Mouse (Mus musculus) hindbrain, embryonic 12.5 days (tissue): Measurements from ENCODE around the gene Ntf3. TPM values are rescaled to one million over a fixed set of nuclear protein-coding genes. Genes with fewer than 3 reads are reported as not detected.

Source experiments
- ATAC-seq: fragments of 200-750 bp; cut with Nextera tagmentation; 2 replicates; pipeline ENCODE4 v1.8.0; 2017; ENCODE audit warnings: moderate TSS enrichment; ENCODE audit not compliant: low FRiP score
- H3K27ac ChIP-seq: fragments of 300-500 bp; sonication (generic); 2 replicates; pipeline ENCODE4 v1.5.1; 2016; ENCODE audit warnings: mild to moderate bottlenecking
- H3K27me3 ChIP-seq: fragments of 300-500 bp; sonication (generic); 2 replicates; pipeline ENCODE4 v1.6.1; 2016; ENCODE audit warnings: mild to moderate bottlenecking
- H3K36me3 ChIP-seq: fragments of 300-500 bp; sonication (generic); 2 replicates; pipeline ENCODE4 v1.6.1; 2016; ENCODE audit warnings: mild to moderate bottlenecking
- H3K4me1 ChIP-seq: fragments of 300-500 bp; sonication (generic); 2 replicates; pipeline ENCODE4 v1.6.1; 2016
- H3K4me2 ChIP-seq: fragments of 300-500 bp; sonication (generic); replicated peaks from 2 replicates; pipeline ENCODE4 v1.6.1; 2016; ENCODE audit warnings: mild to moderate bottlenecking
- H3K4me3 ChIP-seq: fragments of 300-500 bp; sonication (generic); 2 replicates; pipeline ENCODE4 v1.5.1; 2016; ENCODE audit warnings: mild to moderate bottlenecking
- H3K9ac ChIP-seq: fragments of 300-500 bp; sonication (generic); 2 replicates; pipeline ENCODE4 v1.6.1; 2016; ENCODE audit warnings: mild to moderate bottlenecking, moderate library complexity
- H3K9me3 ChIP-seq: fragments of 300-500 bp; sonication (generic); replicated peaks from 2 replicates; pipeline ENCODE4 v1.6.1; 2016; ENCODE audit warnings: mild to moderate bottlenecking
- WGBS: fragments of 180-500 bp; shearing (Covaris S2); methylation state at CpG from one replicate; pipeline ENCODE4 v1.1.7; 2016; 5-methylcytosine and 5-hydroxymethylcytosine counted together
- polyA plus RNA-seq: library from polyadenylated mRNA; unstranded; fragments of >200 nt; fragmentation: Nextera tagmentation; extraction: Ambion mirVana; gene quantifications from 2 replicates; pipeline ENCODE4 v1.2.1, GENCODE M21; 2016

The Ntf3 gene
- 4.3 and 4.7 TPM in 2 replicates for polyA plus RNA-seq

GRCm38 (mm10) chr6:126166548-126167207, at the start of gene Ntf3:
TSS of gene Ntf3 (minus strand) at chr6:126166910.
- WGBS = 0% methylated on average over 26 of the region's 27 CpGs
- H3K4me1 ChIP-seq = peaks cover 49% of the 10 kb centered on the region
- no peak within 1 kb of the TSS for H3K27ac ChIP-seq
- H3K4me3 ChIP-seq = peak within 1 kb of the TSS; percentile 33
- H3K9me3 ChIP-seq = no peaks in the 10 kb centered on the region
- peak within 1 kb of the TSS; percentile 51; the same call in 1 of the 2 replicates for H3K9ac ChIP-seq
- H3K27me3 ChIP-seq = peaks cover 57% of the 10 kb centered on the region
- peak within 1 kb of the TSS; percentile 74 for H3K4me2 ChIP-seq
- H3K36me3 ChIP-seq = no peaks in the 10 kb centered on the region
- 0 out of 2 replicates have a peak, but pooled peaks have one; percentile 24 for ATAC-seq

- no peaks in the 10 kb centered on the region for H3K9me3 ChIP-seq
- 81% methylated on average over 5 of the region's 5 CpGs for WGBS
- H3K9ac ChIP-seq = no peak overlapping the region
- ATAC-seq = no peak
- no peak overlapping the region for H3K4me3 ChIP-seq
- no peak overlapping the region for H3K27ac ChIP-seq
- no peaks in the 10 kb centered on the region for H3K4me1 ChIP-seq
- no peaks in the 10 kb centered on the region for H3K27me3 ChIP-seq
- H3K4me2 ChIP-seq = no peak overlapping the region
- H3K36me3 ChIP-seq = no peaks in the 10 kb centered on the region
These were observed 46.6 kb upstream of the Ntf3 start for GRCm38 (mm10) chr6:126213330-126213729.

GRCm38 (mm10) chr6:126203366-126203765, 36.7 kb upstream of the Ntf3 start:
- WGBS = 90% methylated on average over 4 of the region's 4 CpGs
- Histone ChIP-seq H3K9me3 (no peaks in the 10 kb centered on the region), H3K36me3 (no peaks in the 10 kb centered on the region), H3K4me1 (no peaks in the 10 kb centered on the region), H3K4me3 (no peak overlapping the region), H3K9ac (no peak overlapping the region), H3K27me3 (no peaks in the 10 kb centered on the region), H3K27ac (no peak overlapping the region), H3K4me2 (no peak overlapping the region)
- no peak for ATAC-seq

- Histone ChIP-seq H3K27ac (no peak overlapping the region), H3K9ac (no peak overlapping the region), H3K36me3 (no peaks in the 10 kb centered on the region), H3K4me1 (no peaks in the 10 kb centered on the region), H3K27me3 (no peaks in the 10 kb centered on the region), H3K4me2 (no peak overlapping the region), H3K4me3 (no peak overlapping the region), H3K9me3 (no peaks in the 10 kb centered on the region)
- no peak for ATAC-seq
- 77% methylated on average over 7 of the region's 7 CpGs for WGBS
These were observed 36.2 kb upstream of the Ntf3 start for GRCm38 (mm10) chr6:126202959-126203358.

GRCm38 (mm10) chr6:126201721-126202120, 35.0 kb upstream of the Ntf3 start:
- ATAC-seq = no peak
- no peaks in the 10 kb centered on the region for H3K4me1 ChIP-seq
- no peak overlapping the region for H3K4me2 ChIP-seq
- no peak overlapping the region for H3K27ac ChIP-seq
- no peaks in the 10 kb centered on the region for H3K27me3 ChIP-seq
- 78% methylated on average over 2 of the region's 2 CpGs for WGBS
- H3K9ac ChIP-seq = no peak overlapping the region
- no peaks in the 10 kb centered on the region for H3K36me3 ChIP-seq
- H3K9me3 ChIP-seq = no peaks in the 10 kb centered on the region
- H3K4me3 ChIP-seq = no peak overlapping the region

- no peak for ATAC-seq
- no peaks in the 10 kb centered on the region for H3K36me3 ChIP-seq
These were observed 33.2 kb upstream of the Ntf3 start for GRCm38 (mm10) chr6:126199916-126200315.

GRCm38 (mm10) chr6:126194760-126195159, 28.1 kb upstream of the Ntf3 start:
- Histone ChIP-seq H3K27me3 (no peaks in the 10 kb centered on the region), H3K9me3 (no peaks in the 10 kb centered on the region), H3K36me3 (no peaks in the 10 kb centered on the region), H3K27ac (no peak overlapping the region), H3K4me3 (no peak overlapping the region), H3K4me2 (no peak overlapping the region), H3K4me1 (no peaks in the 10 kb centered on the region), H3K9ac (no peak overlapping the region)
- no peak for ATAC-seq
- 94% methylated on average over 4 of the region's 4 CpGs for WGBS

More at GRCm38 (mm10) chr6:126199916-126200315, 33.2 kb upstream of the Ntf3 start:
- Histone ChIP-seq H3K4me1 (no peaks in the 10 kb centered on the region), H3K9ac (no peak overlapping the region), H3K9me3 (no peaks in the 10 kb centered on the region), H3K4me2 (no peak overlapping the region), H3K27me3 (no peaks in the 10 kb centered on the region), H3K4me3 (no peak overlapping the region), H3K27ac (no peak overlapping the region)
- WGBS = 74% methylated on average over 2 of the region's 2 CpGs

- H3K4me3 ChIP-seq = no peak overlapping the region
- no peak overlapping the region for H3K27ac ChIP-seq
- 86% methylated on average over 10 of the region's 10 CpGs for WGBS
- H3K36me3 ChIP-seq = no peaks in the 10 kb centered on the region
- no peak overlapping the region for H3K4me2 ChIP-seq
- no peaks in the 10 kb centered on the region for H3K9me3 ChIP-seq
- H3K9ac ChIP-seq = no peak overlapping the region
- no peaks in the 10 kb centered on the region for H3K27me3 ChIP-seq
- no peak for ATAC-seq
- H3K4me1 ChIP-seq = 0 out of 2 replicates have a peak, but pooled peaks cover 2% of the 10 kb centered on the region
These were observed 23.6 kb upstream of the Ntf3 start for GRCm38 (mm10) chr6:126190218-126190871.

- Histone ChIP-seq H3K27me3 (no peaks in the 10 kb centered on the region), H3K4me3 (no peak overlapping the region), H3K27ac (no peak overlapping the region), H3K36me3 (no peaks in the 10 kb centered on the region), H3K4me1 (0 out of 2 replicates have a peak, but pooled peaks cover 2% of the 10 kb centered on the region), H3K4me2 (no peak overlapping the region), H3K9ac (no peak overlapping the region), H3K9me3 (no peaks in the 10 kb centered on the region)
- no peak for ATAC-seq
- 48% methylated on average over 8 of the region's 8 CpGs for WGBS
These were observed 20.7 kb upstream of the Ntf3 start for GRCm38 (mm10) chr6:126187400-126187799.

- no peaks in the 10 kb centered on the region for H3K36me3 ChIP-seq
- no peak for ATAC-seq
- 63% methylated on average over 1 of the region's 1 CpGs for WGBS
These were observed 19.4 kb upstream of the Ntf3 start for GRCm38 (mm10) chr6:126186116-126186515.

GRCm38 (mm10) chr6:126172071-126172470, 5.4 kb upstream of the Ntf3 start:
- Histone ChIP-seq H3K4me2 (no peak overlapping the region), H3K27ac (no peak overlapping the region), H3K36me3 (no peaks in the 10 kb centered on the region), H3K9ac (no peak overlapping the region), H3K27me3 (peaks cover 7% of the 10 kb centered on the region), H3K9me3 (no peaks in the 10 kb centered on the region), H3K4me1 (peaks cover 2% of the 10 kb centered on the region), H3K4me3 (no peak overlapping the region)
- no peak for ATAC-seq
- WGBS = 89% methylated on average over 1 of the region's 1 CpGs

More at GRCm38 (mm10) chr6:126186116-126186515, 19.4 kb upstream of the Ntf3 start:
- no peak overlapping the region for H3K4me3 ChIP-seq
- H3K27me3 ChIP-seq = no peaks in the 10 kb centered on the region
- H3K9me3 ChIP-seq = no peaks in the 10 kb centered on the region
- no peak overlapping the region for H3K9ac ChIP-seq
- H3K4me1 ChIP-seq = 0 out of 2 replicates have a peak, but pooled peaks cover 2% of the 10 kb centered on the region
- H3K27ac ChIP-seq = no peak overlapping the region
- no peak overlapping the region for H3K4me2 ChIP-seq

GRCm38 (mm10) chr6:126170772-126171171, 4.1 kb upstream of the Ntf3 start:
- H3K9me3 ChIP-seq = no peaks in the 10 kb centered on the region
- no peak for ATAC-seq
- H3K27ac ChIP-seq = no peak overlapping the region
- no peak overlapping the region for H3K9ac ChIP-seq
- no peak overlapping the region for H3K4me3 ChIP-seq
- H3K36me3 ChIP-seq = no peaks in the 10 kb centered on the region
- 92% methylated on average over 4 of the region's 4 CpGs for WGBS
- no peak overlapping the region for H3K4me2 ChIP-seq
- H3K27me3 ChIP-seq = peaks cover 20% of the 10 kb centered on the region
- H3K4me1 ChIP-seq = peaks cover 13% of the 10 kb centered on the region
